Mouse (Mus musculus): ENCODE data around the gene Fignl2. TPM values are rescaled to one million over a fixed set of nuclear protein-coding genes. Genes with fewer than 3 reads are reported as not detected.
"Not testable (repeated sequence)": the region's sequence is repeated elsewhere in the genome, so short reads cannot be mapped to it uniquely, and the experiment has no call there.

Fignl2 gene
- polyA plus RNA-seq (2015; fragmentation: Nextera tagmentation; extraction: Ambion mirVana) = 0.20 and 0.22 TPM in 2 replicates

- Histone ChIP-seq H3K9ac (replicated peaks) (peak within 1 kb of the TSS; percentile 61), H3K4me2 (peak within 1 kb of the TSS; percentile 77), H3K9me3 (replicated peaks) (no peaks in the 10 kb centered on the region), H3K4me3 (replicated peaks) (peak within 1 kb of the TSS; percentile 66), H3K27me3 (replicated peaks) (no peaks in the 10 kb centered on the region; the same call in 1 of the 2 replicates), H3K4me1 (peaks cover 57% of the 10 kb centered on the region), H3K36me3 (no peaks in the 10 kb centered on the region), H3K27ac (replicated peaks) (peak within 1 kb of the TSS; percentile 87)
- 1% methylated on average over 48 of the region's 96 CpGs for WGBS
- peak; percentile 26; the same call in 1 of the 2 replicates for ATAC-seq (ENCODE audit: low FRiP score)
These were observed at the start of gene Fignl2 for GRCm38 (mm10) chr15:101077813-101078730. Fignl2 (minus strand) TSS chr15:101078567.

DNA sequence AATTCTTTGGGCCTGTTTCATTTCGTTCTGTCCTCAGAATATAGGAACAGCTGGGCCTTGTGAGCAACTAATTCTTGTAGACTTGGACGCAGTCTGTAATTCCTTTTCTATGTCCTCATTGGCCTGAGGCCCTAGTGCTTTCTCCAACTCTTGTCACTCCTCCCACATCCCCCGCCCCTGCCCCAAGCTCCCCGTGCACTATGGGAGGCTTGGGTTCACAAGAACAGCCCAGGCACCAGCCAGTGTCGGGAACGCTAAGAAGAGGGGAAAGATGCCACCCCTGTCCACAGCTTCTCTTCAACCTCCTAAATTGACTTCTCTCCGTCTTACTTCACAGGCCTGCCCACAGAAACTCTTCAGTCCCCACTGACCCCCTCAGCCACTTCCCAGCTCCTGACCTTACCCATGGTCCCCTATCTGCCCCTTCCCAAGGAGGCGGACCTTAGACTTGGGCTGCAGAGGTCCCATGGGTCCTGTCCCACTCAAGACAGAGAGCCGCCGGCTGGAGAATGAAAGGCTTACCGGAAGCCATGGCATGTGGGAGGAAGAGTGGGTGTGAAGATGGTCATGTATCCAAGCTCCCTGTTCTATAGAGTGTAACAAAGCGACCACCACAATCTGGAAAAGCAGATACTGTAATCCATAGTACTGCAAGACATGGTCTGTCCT is 48.6 kb upstream of the Fignl2 start:
- no peak overlapping the region for H3K4me3 ChIP-seq (replicated peaks)
- H3K4me1 ChIP-seq = peaks cover 19% of the 10 kb centered on the region
- H3K4me2 ChIP-seq = no peak overlapping the region
- WGBS = 83% methylated on average over 12 of the region's 12 CpGs
- H3K9me3 ChIP-seq (replicated peaks) = no peaks in the 10 kb centered on the region
- no peak overlapping the region for H3K27ac ChIP-seq (replicated peaks)
- no peak for ATAC-seq (ENCODE audit: low FRiP score)
- H3K9ac ChIP-seq (replicated peaks) = no peak overlapping the region
- peaks cover 49% of the 10 kb centered on the region for H3K27me3 ChIP-seq (replicated peaks)
- H3K36me3 ChIP-seq = no peaks in the 10 kb centered on the region

GRCm38 (mm10) chr15:101125561-101125960 is 47.2 kb upstream of the Fignl2 start:
- Histone ChIP-seq H3K36me3 (no peaks in the 10 kb centered on the region), H3K4me2 (no peak overlapping the region), H3K9ac (replicated peaks) (no peak overlapping the region), H3K27ac (replicated peaks) (no peak overlapping the region), H3K27me3 (replicated peaks) (peaks cover 40% of the 10 kb centered on the region), H3K4me1 (peaks cover 12% of the 10 kb centered on the region), H3K9me3 (replicated peaks) (no peaks in the 10 kb centered on the region), H3K4me3 (replicated peaks) (no peak overlapping the region)
- 93% methylated on average over 6 of the region's 6 CpGs for whole genome bisulfite sequencing
- no peak for ATAC-seq (ENCODE audit: low FRiP score)

DNA sequence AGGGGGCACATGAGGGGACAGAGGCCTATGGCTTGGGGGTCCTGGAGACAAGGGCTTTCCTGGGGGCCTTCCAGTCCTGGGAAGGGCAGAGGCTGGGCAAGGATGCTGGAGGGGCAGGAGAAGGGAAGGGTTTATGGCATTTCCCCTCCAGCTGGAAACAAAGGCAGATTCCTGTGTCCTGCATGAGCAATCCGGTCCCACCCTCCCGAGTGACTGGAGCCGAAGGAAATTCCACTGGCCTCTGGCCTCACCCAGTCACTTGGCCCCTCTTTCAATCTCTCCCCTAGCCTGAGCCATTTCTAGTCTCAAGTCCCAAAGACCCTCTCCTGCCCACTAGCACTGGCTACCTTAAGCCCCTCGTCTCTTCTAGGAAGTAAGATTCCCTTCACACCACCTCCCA is 44.8 kb upstream of the Fignl2 start:
- Histone ChIP-seq H3K9ac (replicated peaks) (no peak overlapping the region), H3K9me3 (replicated peaks) (no peaks in the 10 kb centered on the region), H3K4me1 (peaks cover 1% of the 10 kb centered on the region; the same call in 1 of the 2 replicates), H3K36me3 (no peaks in the 10 kb centered on the region), H3K4me2 (no peak overlapping the region), H3K27ac (replicated peaks) (no peak overlapping the region), H3K27me3 (replicated peaks) (peaks cover 18% of the 10 kb centered on the region), H3K4me3 (replicated peaks) (no peak overlapping the region)
- 41% methylated on average over 4 of the region's 4 CpGs for WGBS
- no peak for ATAC-seq (ENCODE audit: low FRiP score)

GRCm38 (mm10) chr15:101122290-101122589 is 43.9 kb upstream of the Fignl2 start:
- H3K4me3 ChIP-seq (replicated peaks) = no peak overlapping the region
- 43% methylated on average over 2 of the region's 2 CpGs for WGBS
- H3K27me3 ChIP-seq (replicated peaks) = peaks cover 9% of the 10 kb centered on the region; the same call in 1 of the 2 replicates
- no peaks in the 10 kb centered on the region for H3K36me3 ChIP-seq
- no peak overlapping the region for H3K27ac ChIP-seq (replicated peaks)
- no peaks in the 10 kb centered on the region for H3K4me1 ChIP-seq
- H3K4me2 ChIP-seq = no peak overlapping the region
- ATAC-seq (ENCODE audit: low FRiP score) = no peak
- no peak overlapping the region for H3K9ac ChIP-seq (replicated peaks)
- no peaks in the 10 kb centered on the region for H3K9me3 ChIP-seq (replicated peaks)

DNA sequence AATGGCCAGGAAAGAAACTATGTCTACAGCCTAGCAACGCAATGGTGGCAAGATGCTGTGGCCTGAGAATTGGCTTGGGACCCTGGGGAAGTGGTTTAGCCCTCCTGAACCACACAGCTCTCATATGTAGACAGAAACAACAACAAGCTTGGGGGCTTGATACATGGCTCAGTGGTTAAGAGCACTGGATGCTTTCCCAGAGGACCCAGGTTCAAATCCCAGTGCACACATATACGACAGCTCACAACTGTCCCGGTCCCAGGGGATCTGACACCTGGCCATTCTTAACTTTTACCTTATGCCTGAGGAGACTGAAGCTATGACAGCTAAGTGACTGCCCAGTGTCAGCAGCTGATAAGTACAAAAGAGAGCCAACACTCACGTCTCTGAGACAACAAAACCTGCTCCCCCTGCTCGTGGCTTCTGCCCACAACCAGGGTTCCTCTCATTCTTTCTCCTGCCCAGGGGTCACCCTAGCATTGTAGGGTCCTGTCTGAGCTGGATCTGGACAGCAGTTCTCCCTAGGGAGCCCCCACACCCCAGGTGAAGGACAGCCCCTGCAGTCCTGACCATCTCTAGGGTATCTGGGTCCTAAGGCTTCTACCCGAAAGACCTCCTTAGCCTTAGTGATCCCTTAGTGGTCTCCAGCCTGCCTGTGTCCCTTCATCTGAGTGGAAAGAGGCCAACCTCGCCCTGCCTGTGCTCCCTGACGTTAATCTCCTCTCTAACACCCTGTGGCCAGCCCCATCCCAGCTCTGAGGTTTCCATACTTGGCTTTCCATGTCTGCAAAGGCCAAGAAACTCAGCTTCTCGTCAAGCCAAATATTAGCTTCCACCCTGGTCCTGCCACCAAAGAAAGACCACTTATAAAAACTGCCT is 43.3 kb upstream of the Fignl2 start:
- Histone ChIP-seq H3K9ac (replicated peaks) (no peak overlapping the region), H3K4me1 (no peaks in the 10 kb centered on the region), H3K4me3 (replicated peaks) (no peak overlapping the region), H3K27ac (replicated peaks) (no peak overlapping the region), H3K27me3 (replicated peaks) (0 out of 2 replicates have a peak, but pooled peaks cover 4% of the 10 kb centered on the region), H3K4me2 (no peak overlapping the region), H3K36me3 (no peaks in the 10 kb centered on the region), H3K9me3 (replicated peaks) (no peaks in the 10 kb centered on the region)
- no peak for ATAC-seq (ENCODE audit: low FRiP score)
- WGBS = 79% methylated on average over 9 of the region's 9 CpGs

DNA sequence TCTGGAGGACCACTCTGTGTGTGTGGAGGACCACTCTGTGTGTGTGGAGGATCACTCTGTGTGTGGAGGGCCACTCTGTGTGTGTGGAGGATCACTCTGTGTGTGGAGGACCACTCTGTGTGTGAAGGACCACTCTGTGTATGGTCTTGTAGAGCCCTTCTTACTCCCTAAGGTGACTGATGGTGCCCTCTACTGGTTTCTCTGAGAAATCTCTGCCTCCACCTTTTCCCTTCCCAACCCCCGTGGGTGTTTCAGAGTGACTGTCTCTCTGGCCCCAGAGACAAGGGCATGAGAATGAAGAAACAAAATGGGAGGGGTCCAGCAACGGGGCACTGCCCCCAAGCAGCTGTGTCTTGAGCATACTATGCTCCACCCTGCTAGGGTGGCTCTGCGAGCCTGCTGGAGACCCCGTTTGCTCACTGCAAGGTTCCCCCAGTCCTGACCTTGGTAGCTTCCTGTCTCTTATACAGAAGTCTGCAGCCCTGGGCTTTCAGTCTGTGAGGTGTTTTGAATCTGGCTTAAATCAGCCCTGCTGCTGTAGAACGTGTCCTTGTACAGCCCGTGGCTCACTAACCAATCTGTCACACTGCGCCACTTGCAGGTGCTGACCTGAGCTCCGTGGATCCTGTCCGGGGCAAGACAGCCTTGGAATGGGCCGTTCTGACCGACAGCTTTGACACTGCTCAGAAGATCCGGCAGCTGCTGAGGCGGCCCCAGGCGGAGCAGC is 40.2 kb upstream of the Fignl2 start:
- H3K36me3 ChIP-seq = no peaks in the 10 kb centered on the region
- H3K9me3 ChIP-seq (replicated peaks) = no peaks in the 10 kb centered on the region
- H3K4me2 ChIP-seq = no peak overlapping the region
- no peaks in the 10 kb centered on the region for H3K4me1 ChIP-seq
- no peak overlapping the region for H3K4me3 ChIP-seq (replicated peaks)
- no peak for ATAC-seq (ENCODE audit: low FRiP score)
- 66% methylated on average over 14 of the region's 14 CpGs for WGBS
- H3K27ac ChIP-seq (replicated peaks) = no peak overlapping the region
- no peaks in the 10 kb centered on the region for H3K27me3 ChIP-seq (replicated peaks)
- H3K9ac ChIP-seq (replicated peaks) = no peak overlapping the region

DNA sequence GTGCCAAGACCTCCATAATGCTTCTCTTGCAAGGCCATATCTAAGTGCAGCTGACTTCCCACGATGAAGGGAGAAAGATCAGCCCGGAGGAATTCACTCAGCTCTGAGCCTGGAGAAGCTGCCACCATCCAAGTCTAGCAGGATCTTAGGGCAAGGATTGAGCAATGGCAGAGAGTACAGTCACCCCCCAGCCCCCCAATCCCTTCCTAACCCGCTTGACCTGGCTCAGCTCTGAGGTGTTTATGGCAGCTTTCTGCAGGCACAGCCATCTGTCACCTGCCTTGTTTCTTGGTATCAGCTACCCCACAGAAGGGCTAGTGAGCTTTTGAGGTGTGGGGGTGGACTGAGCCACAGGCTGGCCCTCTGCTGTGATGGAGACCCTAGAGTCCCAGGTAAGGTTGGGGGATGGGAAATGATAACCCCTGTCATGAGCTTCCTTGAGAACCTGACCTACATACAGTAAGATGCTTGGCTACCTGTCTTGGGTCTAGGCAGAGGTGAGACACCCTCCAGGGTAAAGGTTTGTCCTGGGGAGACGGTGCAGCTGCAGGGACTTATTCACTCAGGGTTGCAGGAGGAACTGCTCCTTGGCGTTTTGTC is 37.2 kb upstream of the Fignl2 start, which contains the start of gene Ankrd33:
Ankrd33 (plus strand) TSS at position 245 of the 600 bp plus-strand sequence.
- Histone ChIP-seq H3K27me3 (replicated peaks) (no peaks in the 10 kb centered on the region), H3K36me3 (no peaks in the 10 kb centered on the region), H3K27ac (replicated peaks) (no peak within 1 kb of the TSS), H3K4me1 (no peaks in the 10 kb centered on the region), H3K4me2 (no peak within 1 kb of the TSS), H3K9me3 (replicated peaks) (no peaks in the 10 kb centered on the region), H3K9ac (replicated peaks) (no peak within 1 kb of the TSS), H3K4me3 (replicated peaks) (no peak within 1 kb of the TSS)
- no peak for ATAC-seq (ENCODE audit: low FRiP score)
- WGBS = 74% methylated on average over 5 of the region's 5 CpGs

- 88% methylated on average over 2 of the region's 2 CpGs for WGBS
- H3K4me2 ChIP-seq; H3K27ac ChIP-seq (replicated peaks); H3K36me3 ChIP-seq; H3K4me3 ChIP-seq (replicated peaks); H3K4me1 ChIP-seq; ATAC-seq (ENCODE audit: low FRiP score); H3K27me3 ChIP-seq (replicated peaks); H3K9ac ChIP-seq (replicated peaks); H3K9me3 ChIP-seq (replicated peaks): not testable (repeated sequence)
These were observed 35.4 kb upstream of the Fignl2 start for GRCm38 (mm10) chr15:101113778-101114177.

DNA sequence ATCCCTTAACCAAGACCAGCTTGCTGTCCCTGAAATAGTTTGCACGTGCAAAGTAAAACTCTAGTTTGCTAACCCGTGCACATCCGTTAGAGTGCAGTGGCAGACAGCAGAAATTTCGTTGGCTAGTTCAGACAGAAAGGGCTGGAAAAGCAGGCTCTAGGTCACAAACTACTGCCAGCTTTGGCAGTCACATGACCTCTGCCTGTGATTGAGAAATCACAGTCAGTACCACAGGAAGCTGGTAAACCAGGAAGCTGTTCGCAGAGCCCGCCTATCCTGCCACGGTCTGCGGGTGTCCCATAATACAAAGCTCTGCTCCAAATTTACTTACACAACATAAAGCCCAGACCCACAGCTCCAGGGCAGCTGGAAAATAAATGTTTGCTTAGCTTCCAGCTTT is 34.8 kb upstream of the Fignl2 start:
- no peak overlapping the region for H3K4me3 ChIP-seq (replicated peaks)
- no peak overlapping the region for H3K4me2 ChIP-seq
- no peaks in the 10 kb centered on the region for H3K9me3 ChIP-seq (replicated peaks)
- no peaks in the 10 kb centered on the region for H3K27me3 ChIP-seq (replicated peaks)
- no peaks in the 10 kb centered on the region for H3K4me1 ChIP-seq
- H3K27ac ChIP-seq (replicated peaks) = no peak overlapping the region; the same call in 1 of the 2 replicates
- 67% methylated on average over 8 of the region's 8 CpGs for WGBS
- ATAC-seq (ENCODE audit: low FRiP score) = no peak
- no peak overlapping the region for H3K9ac ChIP-seq (replicated peaks)
- no peaks in the 10 kb centered on the region for H3K36me3 ChIP-seq
